Mouse (Mus musculus) cerebellum, adult 2 months (tissue): Measurements from ENCODE around the gene Pecam1.
A peak's percentile ranks its signal among the peaks of the same experiment; 100 is the strongest.

Source experiments
- CTCF ChIP-seq: fragments of 200-500 bp; IDR thresholded peaks from 2 replicates; pipeline ENCODE4 v1.5.1; 2011; ENCODE audit warnings: low read depth, mild to moderate bottlenecking, control low read depth, low read length, moderate library complexity, borderline replicate concordance; ENCODE audit not compliant: insufficient read depth
- POLR2A ChIP-seq: fragments of 200-500 bp; IDR thresholded peaks from 2 replicates; pipeline ENCODE4 v1.6.1; 2011; ENCODE audit warnings: low read length, control low read depth, borderline replicate concordance; ENCODE audit not compliant: insufficient read depth

DNA sequence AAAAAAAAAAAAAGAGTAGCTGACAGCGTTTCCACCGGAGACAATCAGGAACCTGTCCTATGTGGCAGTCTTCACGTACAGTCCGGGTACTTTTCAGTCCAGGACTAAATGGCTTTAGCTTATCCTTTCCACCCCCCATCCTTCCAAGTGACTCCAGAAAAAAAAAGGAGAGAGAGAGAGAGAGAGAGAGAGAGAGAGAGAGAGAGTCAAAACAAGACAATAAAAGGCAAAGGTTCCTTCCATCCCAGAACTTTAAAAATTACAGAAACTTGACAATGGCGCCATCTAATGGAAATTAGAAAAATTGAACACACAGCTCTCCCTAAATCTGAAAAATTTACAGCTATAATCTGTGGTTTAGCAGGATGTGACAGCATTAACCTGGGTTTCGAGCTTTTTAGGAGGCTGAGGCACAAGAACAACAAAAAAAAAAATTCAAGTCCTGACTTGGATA is 8.0 kb downstream of the Pecam1 start:
- TF ChIP-seq CTCF (0 out of 2 replicates have a peak, but pooled peaks have one; percentile 6), POLR2A (no peak)
